Mouse (Mus musculus): ENCODE measurements at regions not wholly inside any gene's neighbourhood (a gene's known extent, or its start where the extent isn't known, plus 50 kb on each side); places are given as distances from the start of the nearest gene placed in this dataset.

GRCm38 (mm10) chr7:111413745-111414144 lies 330.9 kb upstream of the Eif4g2 start:
- no peak for TF ChIP-seq EP300 (IDR thresholded peaks at IDR 0.05; ENCODE audit: low read depth)
- TF ChIP-seq CTCF (IDR thresholded peaks at IDR 0.05; ENCODE audit: low read depth): no peak

Data from liver, embryonic 14.5 days (tissue).